Mouse (Mus musculus) G1E (cell line): ENCODE measurements around the gene Lysmd3.

Experiments used
- CTCF ChIP-seq: IDR thresholded peaks from 2 replicates; pipeline ENCODE4 v1.5.1; 2012; ENCODE audit warnings: low read depth, low read length, inconsistent platforms, mixed read lengths
- GATA1 ChIP-seq: IDR thresholded peaks from 2 replicates; pipeline ENCODE4 v1.6.1; 2012; ENCODE audit warnings: borderline replicate concordance, low read length, inconsistent platforms, mixed read lengths
- GATA2 ChIP-seq: IDR thresholded peaks from 2 replicates; pipeline ENCODE4 v1.6.1; 2012; ENCODE audit warnings: low read depth, low read length, inconsistent platforms, borderline replicate concordance
- POLR2AphosphoS5 ChIP-seq: IDR thresholded peaks from 2 replicates; pipeline ENCODE4 v1.6.1; 2012; ENCODE audit warnings: low read depth, low read length, inconsistent platforms; ENCODE audit not compliant: insufficient replicate concordance
- TAL1 ChIP-seq: conservative IDR thresholded peaks from 2 replicates; pipeline ENCODE4 v1.6.1; 2012; ENCODE audit warnings: low read depth, low read length, inconsistent platforms, mixed read lengths

- TF ChIP-seq CTCF (no peak), GATA1 (no peak), TAL1 (no peak), POLR2AphosphoS5 (no peak), GATA2 (no peak)
These were observed 54.3 kb downstream of the Lysmd3 start for GRCm38 (mm10) chr13:81711546-81712371.
